Comparison of ENCODE assay signal across 16 mouse cellular contexts in genomic region chr13:35769673-35770072, GRCm38 (mm10).
"Had no signal": no experiment of that assay in that cellular context is flagged by ENCODE, and none has a peak within 500 bp of the region (broad histone marks: within the 10 kb centered on the region; RNA-seq: fewer than 3 reads in every experiment).

No protein-coding gene starts in this region.

- H3K4me3 ChIP-seq: lung, embryonic 15.5 days; megakaryocyte, embryonic 14.5 days; midbrain, embryonic 13.5 days; midbrain, embryonic 15.5 days; neural tube, embryonic 12.5 days; stomach, embryonic 15.5 days had no signal

- DNase-seq: lung, adult 2 months; lung, postnatal 36 days; right cerebral cortex, postnatal 14 days; thymus, adult 2 months; thymus, postnatal 25 days; thymus, postnatal 4 days had no signal

- H3K9me3 ChIP-seq: lung, embryonic 15.5 days; megakaryocyte, embryonic 14.5 days; midbrain, embryonic 13.5 days; midbrain, embryonic 15.5 days; neural tube, embryonic 12.5 days; stomach, embryonic 15.5 days had no signal

- H3K36me3 ChIP-seq: lung, embryonic 15.5 days; midbrain, embryonic 13.5 days; midbrain, embryonic 15.5 days; neural tube, embryonic 12.5 days; stomach, embryonic 15.5 days had no signal

- H3K4me2 ChIP-seq: lung, embryonic 15.5 days; midbrain, embryonic 11.5 days; midbrain, embryonic 13.5 days; midbrain, embryonic 15.5 days; neural tube, embryonic 12.5 days; stomach, embryonic 15.5 days had no signal

- H3K27ac ChIP-seq: lung, embryonic 15.5 days; macrophage; midbrain, embryonic 13.5 days; midbrain, embryonic 15.5 days; neural tube, embryonic 12.5 days; stomach, embryonic 15.5 days; stomach, postnatal 0 days had no signal

- H3K27me3 ChIP-seq: lung, embryonic 15.5 days; megakaryocyte, embryonic 14.5 days; midbrain, embryonic 13.5 days; midbrain, embryonic 15.5 days; neural tube, embryonic 12.5 days; stomach, embryonic 15.5 days had no signal

- H3K9ac ChIP-seq: lung, embryonic 15.5 days; midbrain, embryonic 13.5 days; midbrain, embryonic 15.5 days; neural tube, embryonic 12.5 days; stomach, embryonic 15.5 days had no signal

- ATAC-seq: lung, postnatal 0 days; midbrain, embryonic 13.5 days; midbrain, embryonic 15.5 days had no signal
